Mouse (Mus musculus): ENCODE data around the gene Ube2q1. TPM values are rescaled to one million over a fixed set of nuclear protein-coding genes. Genes with fewer than 3 reads are reported as not detected.

The Ube2q1 gene
- polyA plus RNA-seq, 1 experiment from 2014 or later, result 15.6 TPM

DNA sequence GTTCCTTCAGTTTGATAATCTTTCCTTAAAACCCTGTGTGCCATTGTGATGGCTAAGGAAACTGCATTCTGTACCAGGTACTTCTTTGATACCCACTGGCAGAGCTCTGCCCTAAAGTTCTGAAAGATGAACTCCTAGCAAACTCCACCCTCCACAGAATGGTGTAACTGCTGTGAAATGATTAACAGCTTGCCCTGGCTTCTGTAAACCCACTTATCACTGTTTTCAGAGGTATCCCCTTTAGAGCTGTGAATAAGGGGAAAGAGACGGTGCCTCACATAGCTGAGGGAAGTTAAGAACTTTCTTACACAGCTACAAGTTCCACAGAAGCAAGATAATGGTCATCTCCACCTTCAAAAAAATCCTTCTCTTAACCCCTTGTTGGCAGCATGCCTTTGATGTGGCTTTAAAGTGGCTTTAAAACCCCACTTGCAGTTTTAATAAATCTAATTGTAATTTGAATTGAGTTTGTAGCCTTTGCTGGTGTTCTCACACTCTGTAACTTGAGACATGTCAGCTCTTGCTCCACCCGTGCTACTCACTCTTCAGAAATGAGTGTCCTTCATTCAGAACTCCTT lies 2.9 kb upstream of the Ube2q1 start:
- 47% methylated on average over 2 of the region's 2 CpGs for WGBS
- no peak overlapping the region for H3K27ac ChIP-seq

GRCm38 (mm10) chr3:89772588-89772967 lies 838 bp upstream of the Ube2q1 start:
- Histone ChIP-seq H3K4me1 (peaks cover 38% of the 10 kb centered on the region), H3K36me3 (peaks cover 26% of the 10 kb centered on the region), H3K27ac (peak overlapping the region; percentile 99), H3K9me3 (replicated peaks) (no peaks in the 10 kb centered on the region), H3K4me3 (peak overlapping the region; percentile 89), H3K27me3 (ENCODE audit: low read depth, poor library complexity, severe bottlenecking) (no peaks in the 10 kb centered on the region)
- 1% methylated on average over 17 of the region's 17 CpGs for WGBS
- peak; percentile 86 for DNase-seq (ENCODE audit: low spot score)

More for the DNA sequence above, 2.9 kb upstream of the Ube2q1 start:
- Histone ChIP-seq H3K27me3 (ENCODE audit: low read depth, poor library complexity, severe bottlenecking) (peaks cover 2% of the 10 kb centered on the region; the same call in 1 of the 2 replicates), H3K9me3 (replicated peaks) (no peaks in the 10 kb centered on the region), H3K4me3 (no peak overlapping the region), H3K4me1 (peaks cover 32% of the 10 kb centered on the region), H3K36me3 (peaks cover 6% of the 10 kb centered on the region)
- no peak for DNase-seq (ENCODE audit: low spot score)

- Histone ChIP-seq H3K27me3 (ENCODE audit: low read depth, poor library complexity, severe bottlenecking) (no peaks in the 10 kb centered on the region), H3K27ac (peak overlapping the region; percentile 99), H3K4me1 (peaks cover 38% of the 10 kb centered on the region), H3K4me3 (peak overlapping the region; percentile 89), H3K9me3 (replicated peaks) (no peaks in the 10 kb centered on the region), H3K36me3 (peaks cover 38% of the 10 kb centered on the region)
- DNase-seq (ENCODE audit: low spot score), result peak; percentile 66
- under 1% methylated on average over 37 of the region's 37 CpGs for WGBS
Observed at GRCm38 (mm10) chr3:89773740-89774211, 360 bp downstream of the Ube2q1 start.

DNA sequence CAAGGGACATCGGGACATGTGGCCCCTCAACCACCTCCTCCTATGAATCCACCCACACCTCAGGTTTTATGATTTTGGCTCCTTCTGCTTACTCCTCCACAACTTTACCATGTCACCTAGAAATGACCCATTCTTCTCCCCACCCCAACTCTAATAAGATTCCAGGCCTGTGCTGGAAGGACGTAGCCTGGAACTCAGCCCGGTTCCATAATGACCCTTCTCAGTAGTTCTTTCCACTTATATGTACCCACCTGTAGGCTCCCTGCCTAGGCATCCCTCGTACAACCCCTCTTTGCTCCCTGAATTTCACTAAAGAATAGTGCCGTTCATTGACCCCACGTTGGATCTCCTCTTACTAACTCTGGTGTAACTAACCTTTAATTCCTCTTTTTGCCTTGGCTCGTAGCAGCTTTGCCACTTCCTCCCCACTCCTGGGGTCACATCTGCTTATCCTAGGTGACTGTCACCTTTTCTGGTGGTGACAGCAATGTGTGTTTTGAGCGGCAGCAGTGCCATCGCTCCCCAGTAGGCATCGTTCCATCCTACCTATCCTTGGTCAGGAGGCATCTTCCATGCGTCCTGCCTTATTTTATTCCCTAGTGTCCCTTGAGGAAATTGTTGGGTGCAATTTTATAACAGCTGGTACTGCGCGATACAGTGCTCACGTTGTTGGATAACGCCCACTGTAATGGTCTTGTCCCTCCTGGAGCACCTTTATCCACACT lies 982 bp downstream of the Ube2q1 start:
- no peak for DNase-seq (ENCODE audit: low spot score)
- peak overlapping the region; percentile 99 for H3K27ac ChIP-seq
- WGBS, result 55% methylated on average over 15 of the region's 15 CpGs

DNA sequence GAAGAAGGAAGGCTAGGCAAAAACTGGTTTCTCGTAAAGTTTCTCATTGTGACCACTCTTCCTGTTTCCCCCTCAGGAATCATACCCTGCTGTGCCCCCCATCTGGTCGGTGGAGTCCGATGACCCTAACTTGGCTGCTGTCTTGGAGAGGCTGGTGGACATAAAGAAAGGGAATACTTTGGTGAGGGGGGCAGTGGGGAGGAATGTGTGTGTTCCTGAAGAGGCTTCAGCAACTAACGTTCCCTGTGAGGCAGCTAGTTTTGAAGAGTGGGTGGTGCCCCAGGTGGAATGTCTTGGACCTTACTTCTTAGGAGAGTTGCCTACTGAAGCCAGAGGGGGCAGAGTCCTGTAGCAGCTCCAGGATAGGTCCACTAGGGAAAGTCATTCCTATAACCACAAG lies 2.6 kb downstream of the Ube2q1 start:
- Histone ChIP-seq H3K4me3 (no peak overlapping the region), H3K36me3 (peaks cover 61% of the 10 kb centered on the region), H3K27ac (no peak overlapping the region), H3K9me3 (replicated peaks) (no peaks in the 10 kb centered on the region), H3K27me3 (ENCODE audit: low read depth, poor library complexity, severe bottlenecking) (no peaks in the 10 kb centered on the region), H3K4me1 (peaks cover 38% of the 10 kb centered on the region)
- DNase-seq (ENCODE audit: low spot score), result no peak
- whole genome bisulfite sequencing, result 89% methylated on average over 4 of the region's 4 CpGs

More for the DNA sequence above, 982 bp downstream of the Ube2q1 start:
- Histone ChIP-seq H3K9me3 (replicated peaks) (no peaks in the 10 kb centered on the region), H3K4me1 (peaks cover 38% of the 10 kb centered on the region), H3K27me3 (ENCODE audit: low read depth, poor library complexity, severe bottlenecking) (no peaks in the 10 kb centered on the region), H3K4me3 (peak overlapping the region; percentile 89), H3K36me3 (peaks cover 44% of the 10 kb centered on the region)

GRCm38 (mm10) chr3:89780102-89780501 lies 6.7 kb downstream of the Ube2q1 start:
- H3K9me3 ChIP-seq (replicated peaks), result no peaks in the 10 kb centered on the region
- H3K27me3 ChIP-seq (ENCODE audit: low read depth, poor library complexity, severe bottlenecking), result no peaks in the 10 kb centered on the region
- no peak overlapping the region for H3K27ac ChIP-seq
- H3K4me1 ChIP-seq, result peaks cover 14% of the 10 kb centered on the region
- H3K4me3 ChIP-seq, result no peak overlapping the region
- WGBS, result 88% methylated on average over 4 of the region's 4 CpGs
- H3K36me3 ChIP-seq, result peaks cover 88% of the 10 kb centered on the region
- DNase-seq (ENCODE audit: low spot score), result no peak

- DNase-seq (ENCODE audit: low spot score), result no peak
- Histone ChIP-seq H3K27ac (no peak overlapping the region), H3K9me3 (replicated peaks) (no peaks in the 10 kb centered on the region), H3K36me3 (peaks cover 73% of the 10 kb centered on the region), H3K4me1 (peaks cover 10% of the 10 kb centered on the region), H3K4me3 (no peak overlapping the region), H3K27me3 (ENCODE audit: low read depth, poor library complexity, severe bottlenecking) (no peaks in the 10 kb centered on the region)
- WGBS, result 89% methylated on average over 5 of the region's 5 CpGs
Observed at GRCm38 (mm10) chr3:89781640-89782039, 8.2 kb downstream of the Ube2q1 start.

DNA sequence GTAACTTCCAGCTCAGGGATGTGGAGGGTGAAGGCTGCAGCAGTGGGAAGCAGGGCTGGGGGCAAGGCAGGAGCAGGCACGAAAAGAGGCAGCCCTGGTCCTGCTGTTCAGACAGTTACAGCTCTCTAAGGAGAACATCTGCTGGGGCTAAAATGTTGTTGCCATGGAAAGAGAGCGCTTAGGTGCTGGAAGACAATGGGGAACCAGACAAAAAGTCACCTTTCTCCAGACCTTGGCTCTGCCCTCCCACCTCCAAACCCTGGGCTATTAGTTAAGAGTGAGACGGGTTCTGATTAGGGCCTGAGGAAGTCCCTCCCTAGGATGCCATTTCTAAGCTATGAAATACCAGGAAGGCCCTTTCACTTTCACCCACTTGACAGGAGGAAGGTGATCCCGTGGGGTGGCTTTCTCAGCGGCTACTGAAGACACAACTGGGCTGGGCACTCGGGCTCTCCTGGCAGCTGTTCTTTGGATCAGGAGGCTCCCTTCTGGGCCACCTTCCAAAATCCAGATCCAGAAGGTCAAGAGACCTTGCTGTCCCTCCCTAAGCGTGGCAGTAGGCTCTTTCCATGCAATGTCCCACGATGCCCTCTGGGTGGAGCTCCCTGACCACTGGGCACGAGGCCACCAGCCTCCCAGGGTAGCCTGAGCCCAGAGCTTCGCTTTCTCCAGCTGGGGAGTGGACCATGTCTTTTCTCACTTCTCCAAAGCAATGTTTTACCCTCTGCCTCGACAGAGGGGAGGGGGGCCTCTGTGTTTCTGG lies 11.8 kb downstream of the Ube2q1 start:
- DNase-seq (ENCODE audit: low spot score), result peak; percentile 56
- Histone ChIP-seq H3K27me3 (ENCODE audit: low read depth, poor library complexity, severe bottlenecking) (no peaks in the 10 kb centered on the region), H3K36me3 (peaks cover 37% of the 10 kb centered on the region), H3K9me3 (replicated peaks) (no peaks in the 10 kb centered on the region), H3K4me3 (no peak overlapping the region), H3K27ac (peak overlapping the region; percentile 61; the same call in 1 of the 2 replicates), H3K4me1 (peaks cover 10% of the 10 kb centered on the region)
- WGBS, result 24% methylated on average over 11 of the region's 11 CpGs

DNA sequence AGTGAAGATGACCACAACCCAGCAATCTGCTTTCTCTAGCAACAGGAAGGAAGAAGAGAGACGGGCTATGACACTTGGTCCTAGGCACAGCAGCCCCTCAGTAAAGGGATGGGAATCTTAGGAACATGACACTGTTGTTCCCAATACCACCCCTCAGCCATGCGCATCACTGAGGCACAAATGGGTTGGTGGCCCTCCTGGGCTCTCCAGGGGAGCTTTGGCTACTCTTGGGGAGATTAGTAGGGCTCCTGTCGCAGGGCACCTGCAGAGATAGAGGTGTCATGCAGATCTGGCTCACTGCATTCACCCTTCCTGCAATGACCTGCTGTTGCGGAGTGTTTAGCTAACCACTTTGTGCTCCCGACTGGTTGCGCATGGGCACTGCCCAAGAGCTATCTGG lies 12.9 kb downstream of the Ube2q1 start:
- no peak overlapping the region for H3K4me3 ChIP-seq
- WGBS, result 72% methylated on average over 6 of the region's 6 CpGs
- H3K9me3 ChIP-seq (replicated peaks), result no peaks in the 10 kb centered on the region
- peaks cover 26% of the 10 kb centered on the region for H3K36me3 ChIP-seq
- no peak for DNase-seq (ENCODE audit: low spot score)
- no peaks in the 10 kb centered on the region for H3K27me3 ChIP-seq (ENCODE audit: low read depth, poor library complexity, severe bottlenecking)
- peaks cover 10% of the 10 kb centered on the region for H3K4me1 ChIP-seq
- H3K27ac ChIP-seq, result no peak overlapping the region

GRCm38 (mm10) chr3:89788680-89789352 lies 15.4 kb downstream of the Ube2q1 start:
- peaks cover under 1% of the 10 kb centered on the region; the same call in 1 of the 2 replicates for H3K36me3 ChIP-seq
- H3K4me1 ChIP-seq, result peaks cover 10% of the 10 kb centered on the region
- DNase-seq (ENCODE audit: low spot score), result peak; percentile 27
- H3K9me3 ChIP-seq (replicated peaks), result no peaks in the 10 kb centered on the region
- 79% methylated on average over 16 of the region's 16 CpGs for WGBS
- H3K27ac ChIP-seq, result no peak overlapping the region
- H3K4me3 ChIP-seq, result no peak overlapping the region
- H3K27me3 ChIP-seq (ENCODE audit: low read depth, poor library complexity, severe bottlenecking), result no peaks in the 10 kb centered on the region

DNA sequence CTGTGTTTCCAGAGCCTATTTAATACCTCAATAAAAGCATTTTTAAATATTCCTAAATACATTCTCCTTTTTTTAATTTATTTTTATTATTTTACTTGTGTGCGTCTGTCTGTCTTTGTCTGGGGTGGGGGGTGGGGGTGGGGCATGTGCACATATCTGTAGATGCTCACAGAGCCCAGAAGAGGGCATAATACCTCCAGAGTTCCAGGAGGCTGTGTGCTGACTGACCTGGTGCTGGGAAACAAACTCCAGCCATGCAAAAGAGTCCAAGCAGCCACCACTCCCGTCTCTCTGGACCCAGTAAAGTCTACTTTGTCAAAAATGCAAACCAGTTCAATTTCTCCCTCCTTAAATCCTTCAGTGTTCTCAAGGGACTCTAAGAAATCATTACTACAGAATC lies 21.2 kb downstream of the Ube2q1 start:
- DNase-seq (ENCODE audit: low spot score), result no peak
- Histone ChIP-seq H3K4me3 (no peak overlapping the region), H3K4me1 (peaks cover 5% of the 10 kb centered on the region), H3K27ac (no peak overlapping the region), H3K9me3 (replicated peaks) (no peaks in the 10 kb centered on the region), H3K36me3 (no peaks in the 10 kb centered on the region), H3K27me3 (ENCODE audit: low read depth, poor library complexity, severe bottlenecking) (no peaks in the 10 kb centered on the region)
- WGBS, result 75% methylated on average over 2 of the region's 2 CpGs

DNA sequence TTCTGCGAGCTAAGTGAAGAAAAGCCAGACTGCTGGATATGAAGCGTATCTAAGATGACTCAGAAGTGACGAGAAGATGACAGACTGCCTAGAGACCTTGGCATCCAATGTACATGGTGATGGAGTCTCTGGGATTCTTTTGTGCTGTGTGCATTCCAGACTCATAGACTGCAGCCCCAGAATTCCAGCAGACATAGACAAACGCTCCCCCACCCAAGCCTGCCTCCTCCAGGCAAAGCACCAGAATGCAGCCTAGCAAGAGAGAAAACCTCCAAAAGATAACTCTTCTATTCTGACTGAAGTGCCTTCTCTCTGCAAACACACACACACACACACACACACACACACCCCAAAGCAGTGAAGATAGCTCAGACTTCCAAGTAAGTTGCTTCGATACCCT lies 22.3 kb downstream of the Ube2q1 start:
- peaks cover 6% of the 10 kb centered on the region for H3K4me1 ChIP-seq
- 87% methylated on average over 5 of the region's 5 CpGs for WGBS
- H3K27me3 ChIP-seq (ENCODE audit: low read depth, poor library complexity, severe bottlenecking), result no peaks in the 10 kb centered on the region
- H3K4me3 ChIP-seq, result no peak overlapping the region
- DNase-seq (ENCODE audit: low spot score), result no peak
- H3K36me3 ChIP-seq, result no peaks in the 10 kb centered on the region
- H3K27ac ChIP-seq, result no peak overlapping the region
- no peaks in the 10 kb centered on the region for H3K9me3 ChIP-seq (replicated peaks)
